Mouse (Mus musculus): ENCODE data around the gene Mreg.
"Not testable (repeated sequence)": the region's sequence is repeated elsewhere in the genome, so short reads cannot be mapped to it uniquely, and the experiment has no call there.

GRCm38 (mm10) chr1:72236363-72237006 lies 24.4 kb upstream of the Mreg start:
- TF ChIP-seq POLR2A (IDR thresholded peaks at IDR 0.05; ENCODE audit: borderline replicate concordance, low read depth, low read length); CTCF (IDR thresholded peaks at IDR 0.05; ENCODE audit: low read depth, low read length): not testable (repeated sequence)
